Mouse (Mus musculus) stomach, embryonic 15.5 days (tissue): Measurements from ENCODE around the gene Rps6kc1. TPM values are rescaled to one million over a fixed set of nuclear protein-coding genes. Genes with fewer than 3 reads are reported as not detected.

Experiments used
- ATAC-seq: fragments of 200-750 bp; cut with Nextera tagmentation; 2 replicates; pipeline ENCODE4 v1.8.0; 2017; ENCODE audit warnings: low read depth, moderate number of reproducible peaks, moderate TSS enrichment; ENCODE audit not compliant: insufficient read depth, low FRiP score
- H3K27ac ChIP-seq: fragments of 300-500 bp; sonication (generic); 2 replicates; pipeline ENCODE4 v1.5.1; 2015; ENCODE audit warnings: mild to moderate bottlenecking, inconsistent platforms
- H3K27me3 ChIP-seq: fragments of 300-500 bp; sonication (generic); replicated peaks from 2 replicates; pipeline ENCODE4 v1.6.1; 2015; ENCODE audit warnings: inconsistent platforms
- H3K36me3 ChIP-seq: fragments of 300-500 bp; sonication (generic); 2 replicates; pipeline ENCODE4 v1.6.1; 2015; ENCODE audit warnings: inconsistent platforms
- H3K4me1 ChIP-seq: fragments of 300-500 bp; sonication (generic); 2 replicates; pipeline ENCODE4 v1.6.1; 2015; ENCODE audit warnings: inconsistent platforms
- H3K4me2 ChIP-seq: fragments of 300-500 bp; sonication (generic); 2 replicates; pipeline ENCODE4 v1.6.1; 2015; ENCODE audit warnings: mild to moderate bottlenecking, inconsistent platforms
- H3K4me3 ChIP-seq: fragments of 300-500 bp; sonication (generic); replicated peaks from 2 replicates; pipeline ENCODE4 v1.5.1; 2015; ENCODE audit warnings: inconsistent platforms
- H3K9ac ChIP-seq: fragments of 300-500 bp; sonication (generic); 2 replicates; pipeline ENCODE4 v1.6.1; 2015; ENCODE audit warnings: inconsistent platforms
- H3K9me3 ChIP-seq: fragments of 300-500 bp; sonication (generic); 2 replicates; pipeline ENCODE4 v1.6.1; 2016; ENCODE audit warnings: inconsistent platforms
- WGBS: fragments of 180-500 bp; shearing (Covaris S2); methylation state at CpG from one replicate; pipeline ENCODE4 v1.1.7; 2015; 5-methylcytosine and 5-hydroxymethylcytosine counted together
- polyA plus RNA-seq: library from polyadenylated mRNA; unstranded; fragments of >200 nt; fragmentation: Nextera tagmentation; extraction: Ambion mirVana; gene quantifications from 2 replicates; pipeline ENCODE4 v1.2.1, GENCODE M21; 2015

Rps6kc1 gene
- polyA plus RNA-seq, 1 experiment from 2014 or later, result 10.6 TPM

GRCm38 (mm10) chr1:190791638-190792037 lies 119.9 kb downstream of the Rps6kc1 start:
- 79% methylated on average over 6 of the region's 6 CpGs for WGBS
- Histone ChIP-seq H3K4me1 (no peaks in the 10 kb centered on the region), H3K27ac (no peak overlapping the region), H3K4me2 (no peak overlapping the region), H3K9me3 (no peaks in the 10 kb centered on the region), H3K36me3 (no peaks in the 10 kb centered on the region), H3K9ac (no peak overlapping the region), H3K4me3 (no peak overlapping the region), H3K27me3 (no peaks in the 10 kb centered on the region)
- no peak for ATAC-seq

GRCm38 (mm10) chr1:190790720-190791119 lies 120.8 kb downstream of the Rps6kc1 start:
- no peak overlapping the region for H3K4me2 ChIP-seq
- no peak overlapping the region for H3K9ac ChIP-seq
- no peak overlapping the region for H3K27ac ChIP-seq
- H3K27me3 ChIP-seq, result no peaks in the 10 kb centered on the region
- no peaks in the 10 kb centered on the region; the same call in 1 of the 2 replicates for H3K36me3 ChIP-seq
- 83% methylated on average over 6 of the region's 6 CpGs for WGBS
- no peaks in the 10 kb centered on the region for H3K9me3 ChIP-seq
- ATAC-seq, result no peak
- no peak overlapping the region for H3K4me3 ChIP-seq
- no peaks in the 10 kb centered on the region for H3K4me1 ChIP-seq

GRCm38 (mm10) chr1:190777660-190778059 lies 133.9 kb downstream of the Rps6kc1 start:
- Histone ChIP-seq H3K27ac (no peak overlapping the region), H3K9me3 (no peaks in the 10 kb centered on the region), H3K4me3 (no peak overlapping the region), H3K4me2 (no peak overlapping the region), H3K9ac (no peak overlapping the region), H3K27me3 (no peaks in the 10 kb centered on the region), H3K4me1 (no peaks in the 10 kb centered on the region), H3K36me3 (peaks cover 6% of the 10 kb centered on the region; the same call in 1 of the 2 replicates)
- 75% methylated on average over 6 of the region's 6 CpGs for WGBS
- ATAC-seq, result no peak

GRCm38 (mm10) chr1:190776260-190776659 lies 135.3 kb downstream of the Rps6kc1 start:
- Histone ChIP-seq H3K36me3 (peaks cover 6% of the 10 kb centered on the region; the same call in 1 of the 2 replicates), H3K4me3 (no peak overlapping the region), H3K27ac (no peak overlapping the region), H3K4me2 (no peak overlapping the region), H3K9me3 (no peaks in the 10 kb centered on the region), H3K9ac (no peak overlapping the region), H3K27me3 (no peaks in the 10 kb centered on the region), H3K4me1 (no peaks in the 10 kb centered on the region)
- no peak for ATAC-seq
- 79% methylated on average over 9 of the region's 9 CpGs for WGBS

DNA sequence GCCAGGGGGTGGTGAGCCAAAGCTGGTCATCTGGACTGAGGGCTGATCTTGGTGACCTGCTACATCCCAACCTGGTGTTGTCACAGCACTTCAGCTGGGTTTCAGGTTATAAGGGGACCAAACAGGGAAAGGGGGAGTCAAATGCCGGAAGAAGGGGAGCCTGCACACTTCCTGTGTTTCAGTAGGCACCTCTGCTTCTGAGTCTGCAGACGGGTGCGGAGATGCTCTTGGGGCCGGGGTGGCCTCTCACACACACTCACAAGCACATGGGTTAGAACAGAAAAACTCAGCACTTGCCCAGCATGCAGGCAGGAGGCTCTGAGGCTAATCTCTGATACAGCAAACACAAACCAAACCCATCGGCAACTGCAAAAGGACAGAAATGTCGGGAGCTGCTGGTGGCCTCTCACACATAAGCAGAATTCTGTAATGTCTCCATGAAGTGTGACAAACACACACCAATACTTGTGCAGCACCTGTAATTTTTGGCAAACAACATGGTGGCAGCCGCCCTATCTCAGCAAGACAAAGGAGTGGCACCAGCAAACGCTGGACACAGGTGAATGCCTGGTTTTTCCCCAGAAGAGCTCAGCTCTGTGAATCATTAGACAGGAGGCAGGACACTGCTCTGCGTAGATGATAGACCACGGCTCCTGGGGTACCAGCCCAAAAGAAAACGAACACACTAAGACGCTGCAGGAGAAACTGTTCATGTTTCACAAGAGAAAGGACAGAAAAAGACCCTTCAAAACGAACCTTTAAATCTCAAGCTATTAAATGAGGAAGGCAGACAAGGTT lies 139.3 kb downstream of the Rps6kc1 start:
- no peaks in the 10 kb centered on the region for H3K4me1 ChIP-seq
- H3K36me3 ChIP-seq, result 0 out of 2 replicates have a peak, but pooled peaks cover 6% of the 10 kb centered on the region
- no peaks in the 10 kb centered on the region for H3K27me3 ChIP-seq
- no peak overlapping the region for H3K4me3 ChIP-seq
- H3K9ac ChIP-seq, result no peak overlapping the region
- no peak overlapping the region for H3K4me2 ChIP-seq
- no peaks in the 10 kb centered on the region for H3K9me3 ChIP-seq
- no peak for ATAC-seq
- 72% methylated on average over 13 of the region's 13 CpGs for WGBS
- H3K27ac ChIP-seq, result no peak overlapping the region

DNA sequence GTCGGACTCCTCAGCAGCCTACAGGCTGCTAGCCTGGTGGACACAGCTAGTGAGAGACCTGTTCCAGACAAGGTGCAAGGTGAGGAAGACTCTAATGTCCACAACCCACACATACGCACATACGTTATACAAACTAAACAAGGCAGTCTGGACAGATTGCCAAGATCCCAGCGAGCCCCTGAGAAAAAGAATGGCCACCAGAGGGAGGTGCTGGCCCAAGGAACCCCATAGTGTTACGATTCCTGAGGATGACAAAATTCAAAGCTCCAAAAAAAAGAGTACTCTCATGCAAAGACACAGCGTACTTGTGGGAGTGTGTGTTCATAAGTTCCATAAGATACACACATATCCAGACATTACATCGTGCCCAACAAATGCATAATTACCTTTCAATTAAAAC lies 141.8 kb downstream of the Rps6kc1 start:
- no peak for ATAC-seq
- H3K27ac ChIP-seq, result no peak overlapping the region
- 78% methylated on average over 7 of the region's 7 CpGs for WGBS
- H3K27me3 ChIP-seq, result no peaks in the 10 kb centered on the region
- H3K36me3 ChIP-seq, result 0 out of 2 replicates have a peak, but pooled peaks cover 4% of the 10 kb centered on the region
- no peak overlapping the region for H3K4me3 ChIP-seq
- H3K4me2 ChIP-seq, result no peak overlapping the region
- H3K4me1 ChIP-seq, result no peaks in the 10 kb centered on the region
- H3K9ac ChIP-seq, result no peak overlapping the region
- H3K9me3 ChIP-seq, result no peaks in the 10 kb centered on the region

- H3K27me3 ChIP-seq, result no peaks in the 10 kb centered on the region
- no peak overlapping the region for H3K27ac ChIP-seq
- no peaks in the 10 kb centered on the region for H3K9me3 ChIP-seq
- 0 out of 2 replicates have a peak, but pooled peaks cover 4% of the 10 kb centered on the region for H3K36me3 ChIP-seq
- H3K4me3 ChIP-seq, result no peak overlapping the region
- WGBS, result 36% methylated on average over 1 of the region's 1 CpGs
- no peak for ATAC-seq
- no peaks in the 10 kb centered on the region for H3K4me1 ChIP-seq
- no peak overlapping the region for H3K4me2 ChIP-seq
- no peak overlapping the region for H3K9ac ChIP-seq
These were observed 143.3 kb downstream of the Rps6kc1 start for GRCm38 (mm10) chr1:190768307-190768706.

DNA sequence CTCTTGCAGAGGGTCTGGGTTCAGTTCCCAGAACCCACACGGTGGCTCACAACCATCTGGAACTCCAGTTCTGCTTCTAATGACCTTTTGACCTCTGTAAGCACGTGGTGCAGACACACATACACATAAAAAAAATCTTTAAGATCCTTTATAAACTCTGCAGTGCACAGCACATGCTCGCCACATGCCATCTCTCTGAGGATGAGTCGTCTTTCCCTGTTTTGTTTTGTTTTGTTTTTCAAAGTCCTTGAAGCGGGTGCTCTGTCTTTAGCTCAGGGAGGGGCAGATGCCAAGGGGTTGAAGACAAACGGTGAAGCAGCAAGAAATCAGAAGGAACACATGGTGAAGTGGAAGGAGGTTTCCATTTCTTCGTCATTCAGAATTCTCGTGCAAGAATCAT lies 143.9 kb downstream of the Rps6kc1 start:
- Histone ChIP-seq H3K9ac (no peak overlapping the region), H3K4me3 (no peak overlapping the region), H3K4me1 (no peaks in the 10 kb centered on the region), H3K36me3 (no peaks in the 10 kb centered on the region), H3K4me2 (no peak overlapping the region), H3K9me3 (no peaks in the 10 kb centered on the region), H3K27ac (no peak overlapping the region), H3K27me3 (no peaks in the 10 kb centered on the region)
- ATAC-seq, result no peak
- WGBS, result 47% methylated on average over 8 of the region's 8 CpGs

DNA sequence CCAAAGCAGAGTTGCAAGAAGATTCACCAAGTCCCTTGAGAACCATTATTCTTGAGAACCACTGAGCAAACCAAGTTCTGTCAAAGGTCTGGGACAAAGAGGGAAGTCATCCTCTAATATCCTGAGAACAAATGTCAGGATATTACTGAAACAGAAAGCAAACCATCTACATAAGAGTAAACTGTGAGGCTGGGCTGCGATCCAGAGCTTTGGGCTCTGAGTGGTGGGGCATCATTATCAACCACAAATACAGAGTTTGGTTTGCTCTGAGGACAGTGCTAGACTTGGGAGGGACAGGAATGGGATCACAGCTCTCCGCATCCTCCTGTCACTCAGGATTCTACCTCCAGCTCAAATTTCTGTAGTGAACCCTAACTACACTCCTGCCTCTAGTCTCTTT lies 144.8 kb downstream of the Rps6kc1 start:
- ATAC-seq, result no peak
- no peak overlapping the region for H3K4me3 ChIP-seq
- H3K9me3 ChIP-seq, result no peaks in the 10 kb centered on the region
- no peak overlapping the region for H3K4me2 ChIP-seq
- no peaks in the 10 kb centered on the region for H3K27me3 ChIP-seq
- H3K4me1 ChIP-seq, result no peaks in the 10 kb centered on the region
- no peak overlapping the region for H3K27ac ChIP-seq
- WGBS, result 98% methylated on average over 2 of the region's 2 CpGs
- no peaks in the 10 kb centered on the region for H3K36me3 ChIP-seq
- H3K9ac ChIP-seq, result no peak overlapping the region

DNA sequence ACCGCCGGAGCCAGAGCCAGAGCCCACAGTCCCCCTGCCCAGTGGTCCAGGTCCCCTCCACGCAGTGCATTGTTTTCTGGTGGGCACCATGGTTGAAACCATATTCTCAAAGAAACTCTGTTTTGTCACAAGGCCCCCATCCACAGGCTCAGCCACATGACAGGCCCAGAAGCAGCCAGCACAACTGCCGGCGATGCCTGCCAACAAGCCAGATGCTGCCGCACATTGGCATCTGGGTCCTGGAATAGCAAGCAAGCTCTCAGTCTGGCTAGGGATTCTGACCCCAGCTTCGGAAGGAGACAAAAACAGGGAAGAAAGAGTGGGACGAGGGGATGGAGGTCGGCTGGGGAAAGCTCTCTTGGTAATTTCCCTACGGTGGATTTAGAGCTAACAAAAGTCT lies 147.8 kb downstream of the Rps6kc1 start:
- no peaks in the 10 kb centered on the region for H3K4me1 ChIP-seq
- no peaks in the 10 kb centered on the region for H3K9me3 ChIP-seq
- no peak overlapping the region for H3K27ac ChIP-seq
- no peak overlapping the region for H3K9ac ChIP-seq
- 82% methylated on average over 10 of the region's 10 CpGs for WGBS
- H3K4me2 ChIP-seq, result no peak overlapping the region
- no peaks in the 10 kb centered on the region for H3K27me3 ChIP-seq
- ATAC-seq, result no peak
- H3K36me3 ChIP-seq, result no peaks in the 10 kb centered on the region
- no peak overlapping the region for H3K4me3 ChIP-seq

DNA sequence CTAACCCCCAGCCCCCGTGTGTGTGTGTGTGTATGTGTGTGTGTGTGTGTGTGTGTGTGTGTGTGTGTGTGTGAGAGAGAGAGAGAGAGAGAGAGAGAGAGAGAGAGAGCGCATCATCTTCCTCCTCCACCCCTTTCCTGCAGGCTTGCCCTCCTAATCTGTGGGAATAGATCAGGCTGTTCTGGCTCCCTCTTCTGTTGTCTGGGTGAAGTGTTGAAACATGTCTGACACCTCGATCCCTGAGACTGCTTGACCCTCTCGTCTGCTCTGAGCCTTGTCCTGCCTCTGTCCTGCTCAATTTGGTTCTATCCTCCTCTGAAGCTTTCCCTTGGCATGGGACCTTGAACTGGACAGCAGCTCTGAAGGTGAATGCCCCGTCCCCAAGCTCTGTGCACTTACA lies 149.8 kb downstream of the Rps6kc1 start:
- Histone ChIP-seq H3K9ac (no peak overlapping the region), H3K36me3 (no peaks in the 10 kb centered on the region), H3K4me3 (no peak overlapping the region), H3K4me1 (no peaks in the 10 kb centered on the region), H3K9me3 (no peaks in the 10 kb centered on the region), H3K27ac (no peak overlapping the region), H3K4me2 (no peak overlapping the region), H3K27me3 (no peaks in the 10 kb centered on the region)
- no peak for ATAC-seq
- WGBS, result 33% methylated on average over 4 of the region's 5 CpGs

- 71% methylated on average over 8 of the region's 8 CpGs for WGBS
- no peak for ATAC-seq
- H3K4me2 ChIP-seq, result no peak overlapping the region
These were observed 153.7 kb downstream of the Rps6kc1 start for GRCm38 (mm10) chr1:190757899-190758298.

More at GRCm38 (mm10) chr1:190757899-190758298, 153.7 kb downstream of the Rps6kc1 start:
- H3K36me3 ChIP-seq, result no peaks in the 10 kb centered on the region
- H3K27me3 ChIP-seq, result no peaks in the 10 kb centered on the region
- H3K9ac ChIP-seq, result no peak overlapping the region
- H3K27ac ChIP-seq, result no peak overlapping the region
- no peak overlapping the region for H3K4me3 ChIP-seq
- no peaks in the 10 kb centered on the region for H3K9me3 ChIP-seq
- H3K4me1 ChIP-seq, result no peaks in the 10 kb centered on the region
